Mouse (Mus musculus): ENCODE measurements around the gene Olfr643. TPM values are rescaled to one million over a fixed set of nuclear protein-coding genes. Genes with fewer than 3 reads are reported as not detected.
A peak's percentile ranks its signal among the peaks of the same experiment; 100 is the strongest.

Gene Olfr643
- polyA plus RNA-seq, 1 experiment from 2014 or later: not detected

DNA sequence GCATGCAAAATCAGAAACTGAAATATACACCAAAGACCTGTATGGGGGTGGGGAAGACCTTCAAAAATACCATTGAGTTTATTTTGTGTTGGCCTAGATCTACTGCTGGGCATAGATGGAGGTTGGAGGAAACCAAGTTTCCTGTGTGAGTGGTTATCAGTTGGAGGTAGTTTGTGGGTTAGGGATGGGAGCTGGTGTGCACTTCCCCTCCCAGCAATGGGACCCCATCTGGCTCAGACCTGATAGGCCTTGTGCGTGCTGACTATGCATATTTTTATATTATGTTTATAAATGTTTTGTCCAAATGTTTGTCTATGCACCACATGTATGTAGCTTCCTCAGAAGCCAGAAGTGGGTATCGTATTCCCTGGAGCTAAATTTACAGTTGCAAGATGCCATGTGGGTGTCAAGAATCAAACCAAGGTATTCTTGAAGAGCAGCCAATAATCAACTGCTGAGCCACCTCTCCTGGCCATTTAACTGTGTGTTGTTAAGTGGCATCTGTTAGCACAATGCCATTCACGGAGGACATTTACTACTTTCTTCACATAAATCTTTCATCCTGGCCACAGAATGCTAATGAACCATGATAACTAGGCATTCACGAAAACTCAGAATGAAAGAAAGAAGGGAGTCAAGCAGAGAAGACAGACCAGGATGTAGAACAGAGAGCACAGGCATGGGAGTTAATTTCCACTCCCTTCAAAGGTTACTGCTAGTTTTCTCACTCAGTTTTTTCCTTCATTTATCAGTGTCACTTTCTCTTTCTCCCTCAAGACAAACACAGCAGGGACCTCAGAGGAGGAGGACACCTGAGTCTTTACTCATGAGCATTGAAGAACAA lies 33.1 kb downstream of the Olfr643 start:
- Histone ChIP-seq H3K27ac (no peak overlapping the region), H3K4me3 (replicated peaks) (no peak overlapping the region), H3K9ac (no peak overlapping the region), H3K27me3 (no peaks in the 10 kb centered on the region), H3K4me2 (no peak overlapping the region), H3K4me1 (replicated peaks) (no peaks in the 10 kb centered on the region), H3K9me3 (replicated peaks) (no peaks in the 10 kb centered on the region), H3K36me3 (no peaks in the 10 kb centered on the region)
- DNase-seq: no peak
- 18% methylated on average over 4 of the region's 4 CpGs for WGBS (ENCODE audit: insufficient replicate concordance)
- peak; percentile 74 for ATAC-seq (ENCODE audit: low read depth)

DNA sequence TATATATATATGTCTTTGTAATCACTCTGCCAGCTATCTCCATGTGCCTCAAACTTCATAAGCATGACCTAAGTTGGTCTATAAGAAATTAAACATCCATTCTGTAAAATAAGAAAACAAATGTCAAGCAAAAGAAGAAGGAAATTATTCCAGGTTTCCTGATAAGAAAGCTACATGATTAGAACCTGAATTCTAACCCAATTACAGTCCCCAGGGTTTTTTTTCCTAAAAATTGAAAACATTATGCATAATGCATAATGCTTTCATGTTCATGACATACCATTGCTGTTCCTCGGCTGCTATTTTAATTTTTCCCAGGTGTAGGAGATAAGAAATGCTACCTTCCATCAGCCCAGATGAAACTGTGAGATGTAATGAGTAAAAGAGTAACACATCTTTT lies 51.8 kb downstream of the Olfr643 start, which contains the start of gene Olfr645:
Olfr645 (minus strand) TSS at position 101 of the 400 bp plus-strand sequence.
- ATAC-seq (ENCODE audit: low read depth) (no peak), DNase-seq (no peak)
- Histone ChIP-seq H3K36me3 (no peaks in the 10 kb centered on the region), H3K9ac (no peak within 1 kb of the TSS), H3K9me3 (replicated peaks) (no peaks in the 10 kb centered on the region), H3K27ac (no peak within 1 kb of the TSS), H3K4me1 (replicated peaks) (no peaks in the 10 kb centered on the region), H3K4me3 (replicated peaks) (no peak within 1 kb of the TSS), H3K4me2 (no peak within 1 kb of the TSS), H3K27me3 (no peaks in the 10 kb centered on the region)
- WGBS (ENCODE audit: insufficient replicate concordance): 48% methylated on average over 1 of the region's 1 CpGs

DNA sequence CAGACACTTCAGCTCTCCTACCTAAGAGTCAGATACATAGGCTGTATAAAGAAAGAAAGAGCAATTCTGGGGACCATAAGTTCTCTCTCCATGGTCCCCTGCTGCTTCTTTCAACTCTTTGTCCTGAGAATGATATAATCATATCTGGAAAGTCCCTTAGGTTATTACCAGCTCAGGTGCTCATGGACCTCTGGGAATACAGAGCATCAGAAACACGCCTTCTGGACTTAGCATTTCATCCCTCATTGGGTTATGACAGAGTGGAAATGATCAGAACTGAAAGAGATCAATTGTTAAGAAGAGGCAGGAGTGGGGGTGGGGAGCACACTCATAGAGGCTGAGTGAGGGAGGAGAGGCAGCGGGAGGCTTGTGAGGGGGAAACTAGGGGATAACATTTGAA lies 65.4 kb downstream of the Olfr643 start, which contains the start of gene Olfr644:
Olfr644 (minus strand) TSS at position 101 of the 400 bp plus-strand sequence.
- Histone ChIP-seq H3K9ac (no peak within 1 kb of the TSS), H3K4me1 (replicated peaks) (no peaks in the 10 kb centered on the region), H3K36me3 (no peaks in the 10 kb centered on the region), H3K27me3 (no peaks in the 10 kb centered on the region), H3K4me3 (replicated peaks) (no peak within 1 kb of the TSS), H3K9me3 (replicated peaks) (no peaks in the 10 kb centered on the region), H3K27ac (no peak within 1 kb of the TSS), H3K4me2 (no peak within 1 kb of the TSS)
- ATAC-seq (ENCODE audit: low read depth): no peak
- no peak for DNase-seq
- WGBS (ENCODE audit: insufficient replicate concordance): 57% methylated on average over 2 of the region's 2 CpGs

DNA sequence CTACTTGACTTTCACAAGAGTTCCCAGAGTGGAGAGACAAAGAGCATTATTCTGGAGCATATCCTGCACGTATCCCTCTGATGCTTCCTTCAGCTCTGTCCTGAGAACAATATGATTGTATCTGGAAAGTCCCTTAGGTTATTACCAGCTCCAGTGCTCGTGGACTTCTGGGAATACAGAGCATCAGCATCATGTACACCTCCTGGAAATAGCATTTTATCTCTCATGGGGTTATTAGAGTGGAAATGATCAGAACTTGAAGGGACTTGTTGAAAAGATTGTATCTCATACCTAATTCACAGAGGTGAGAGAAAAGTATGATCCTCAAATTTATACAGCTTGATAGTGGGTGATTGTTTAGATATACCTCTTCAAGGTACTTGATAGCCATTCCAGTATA lies 75.9 kb downstream of the Olfr643 start, which contains the start of gene 4930516K23Rik:
4930516K23Rik (minus strand) TSS at position 101 of the 400 bp plus-strand sequence.
- ATAC-seq (ENCODE audit: low read depth): no peak
- DNase-seq: no peak
- Histone ChIP-seq H3K4me1 (replicated peaks) (no peaks in the 10 kb centered on the region), H3K27me3 (no peaks in the 10 kb centered on the region), H3K4me3 (replicated peaks) (no peak within 1 kb of the TSS), H3K4me2 (no peak within 1 kb of the TSS), H3K9me3 (replicated peaks) (no peaks in the 10 kb centered on the region), H3K27ac (no peak within 1 kb of the TSS), H3K9ac (no peak within 1 kb of the TSS), H3K36me3 (no peaks in the 10 kb centered on the region)
- WGBS (ENCODE audit: insufficient replicate concordance): 36% methylated on average over 2 of the region's 2 CpGs

DNA sequence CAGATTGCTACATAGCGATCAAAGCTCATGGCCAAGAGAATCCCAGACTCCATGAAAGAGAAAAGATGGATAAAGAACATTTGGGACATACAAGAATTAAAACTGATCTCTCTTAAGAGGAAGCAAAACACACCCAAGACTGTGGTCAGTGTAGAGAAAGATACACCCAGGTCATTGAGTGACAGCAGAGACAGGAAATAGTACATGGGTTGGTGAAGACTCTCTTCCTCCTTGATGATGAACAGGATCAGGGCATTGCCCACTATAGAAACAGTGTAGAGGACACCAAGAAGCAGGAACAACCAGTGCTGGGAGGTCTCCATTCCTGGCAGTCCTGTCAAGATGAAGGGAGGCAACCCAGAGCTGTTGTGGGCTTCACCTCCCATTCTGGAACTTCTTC lies 78.0 kb downstream of the Olfr643 start:
- Histone ChIP-seq H3K9me3 (replicated peaks) (no peaks in the 10 kb centered on the region), H3K4me3 (replicated peaks) (no peak overlapping the region), H3K4me2 (no peak overlapping the region), H3K4me1 (replicated peaks) (no peaks in the 10 kb centered on the region), H3K36me3 (no peaks in the 10 kb centered on the region), H3K27ac (no peak overlapping the region), H3K9ac (no peak overlapping the region), H3K27me3 (no peaks in the 10 kb centered on the region)
- no peak for ATAC-seq (ENCODE audit: low read depth)
- no peak for DNase-seq
- 62% methylated on average over 1 of the region's 1 CpGs for WGBS (ENCODE audit: insufficient replicate concordance)

DNA sequence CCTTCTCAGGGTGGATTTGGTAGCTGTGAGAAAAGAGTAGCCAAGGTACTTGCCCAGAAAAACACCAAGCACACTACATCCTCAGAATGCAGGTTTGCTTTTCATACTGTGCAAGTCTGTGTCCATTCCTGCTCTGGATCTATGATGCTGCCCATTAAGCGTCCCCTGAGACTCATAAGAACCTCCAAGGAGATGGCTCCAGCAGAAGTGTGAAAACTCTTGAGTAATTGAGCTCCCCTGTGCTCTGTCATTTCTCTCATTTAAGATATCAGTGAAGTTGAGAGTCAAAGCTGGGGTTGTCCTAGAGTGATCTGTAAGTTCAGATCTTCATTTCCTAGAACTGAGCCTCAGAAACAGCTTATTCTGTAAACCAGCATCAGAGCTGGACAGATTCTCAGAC lies 84.6 kb downstream of the Olfr643 start, which contains the start of gene Olfr642:
Olfr642 (minus strand) TSS at position 101 of the 400 bp plus-strand sequence.
- no peaks in the 10 kb centered on the region for H3K27me3 ChIP-seq
- no peak within 1 kb of the TSS for H3K27ac ChIP-seq
- no peak within 1 kb of the TSS for H3K9ac ChIP-seq
- H3K4me1 ChIP-seq (replicated peaks): no peaks in the 10 kb centered on the region
- 39% methylated on average over 1 of the region's 1 CpGs for WGBS (ENCODE audit: insufficient replicate concordance)
- DNase-seq (no peak), ATAC-seq (ENCODE audit: low read depth) (no peak)
- H3K36me3 ChIP-seq: no peaks in the 10 kb centered on the region
- H3K4me3 ChIP-seq (replicated peaks): no peak within 1 kb of the TSS
- H3K4me2 ChIP-seq: no peak within 1 kb of the TSS
- H3K9me3 ChIP-seq (replicated peaks): no peaks in the 10 kb centered on the region

DNA sequence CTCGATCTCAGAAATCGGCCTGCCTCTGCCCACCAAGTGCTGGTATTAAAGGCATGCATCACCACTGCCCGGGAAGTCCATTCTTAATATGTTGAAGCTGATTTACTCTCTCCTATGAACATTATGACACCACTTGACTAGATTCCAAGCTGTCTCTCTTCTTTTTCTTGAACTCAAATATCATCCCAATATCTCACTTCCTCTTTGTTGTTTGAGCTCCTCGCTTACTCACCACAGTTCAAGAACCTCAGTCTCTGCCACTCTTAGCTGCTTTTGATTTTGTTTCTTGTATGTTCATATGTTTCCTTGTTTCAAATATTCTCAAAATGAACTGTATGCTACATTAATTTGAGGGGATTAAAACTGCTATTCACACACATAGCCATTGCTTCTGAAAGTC lies 86.5 kb downstream of the Olfr643 start:
- no peak for ATAC-seq (ENCODE audit: low read depth)
- no peak for DNase-seq
- H3K9me3 ChIP-seq (replicated peaks): no peaks in the 10 kb centered on the region
- H3K27ac ChIP-seq: no peak overlapping the region
- H3K4me2 ChIP-seq: no peak overlapping the region
- no peak overlapping the region for H3K4me3 ChIP-seq (replicated peaks)
- H3K27me3 ChIP-seq: no peaks in the 10 kb centered on the region
- no peaks in the 10 kb centered on the region for H3K4me1 ChIP-seq (replicated peaks)
- H3K9ac ChIP-seq: no peak overlapping the region
- WGBS (ENCODE audit: insufficient replicate concordance): 57% methylated on average over 4 of the region's 4 CpGs
- no peaks in the 10 kb centered on the region for H3K36me3 ChIP-seq

DNA sequence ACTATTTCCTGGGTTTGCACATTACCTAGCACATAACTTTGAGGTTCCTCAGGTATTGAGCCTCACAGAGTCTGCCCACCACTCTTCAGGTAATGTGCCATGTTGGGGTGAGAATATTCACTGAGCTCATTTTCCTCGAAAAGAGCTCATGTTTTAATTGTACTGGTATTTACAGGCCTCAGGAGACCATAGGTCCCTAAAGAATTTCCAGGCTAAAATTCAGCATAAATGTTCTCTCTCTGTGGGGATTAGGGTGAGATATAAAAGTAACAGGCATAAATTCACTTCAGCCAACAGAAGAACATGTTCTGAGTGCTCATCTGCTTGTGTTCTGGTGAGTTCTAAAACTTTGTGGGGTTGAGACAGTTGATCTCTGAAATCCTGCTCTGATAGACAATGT lies 102.1 kb downstream of the Olfr643 start, which contains the start of gene Olfr641:
Olfr641 (plus strand) TSS at position 301 of the 400 bp plus-strand sequence.
- WGBS (ENCODE audit: insufficient replicate concordance): 36% methylated on average over 1 of the region's 1 CpGs
- no peak for ATAC-seq (ENCODE audit: low read depth)

DNA sequence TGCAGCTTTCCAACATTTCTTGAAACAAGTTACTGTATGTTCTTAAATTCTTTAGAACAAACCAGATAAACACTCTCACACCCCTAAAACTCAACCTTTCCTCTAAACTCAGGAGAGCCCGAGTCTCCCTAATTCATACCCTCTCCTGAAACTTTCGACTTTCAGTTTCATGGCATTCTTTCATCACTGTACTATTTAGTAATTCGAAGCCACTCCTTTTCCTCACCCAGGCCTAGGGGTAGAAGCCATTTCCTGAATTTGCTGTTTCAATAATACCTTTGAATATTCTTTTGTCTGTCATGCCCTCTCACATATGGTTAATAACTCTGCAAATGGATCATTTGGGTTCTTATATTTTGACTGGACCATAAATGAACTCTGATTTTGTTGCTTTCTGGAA lies 110.2 kb downstream of the Olfr643 start:
- Histone ChIP-seq H3K4me3 (replicated peaks) (no peak overlapping the region), H3K4me1 (replicated peaks) (no peaks in the 10 kb centered on the region), H3K36me3 (no peaks in the 10 kb centered on the region), H3K9me3 (replicated peaks) (no peaks in the 10 kb centered on the region), H3K4me2 (no peak overlapping the region), H3K27me3 (no peaks in the 10 kb centered on the region), H3K9ac (no peak overlapping the region), H3K27ac (no peak overlapping the region)
- ATAC-seq (ENCODE audit: low read depth) (no peak), DNase-seq (no peak)
- WGBS (ENCODE audit: insufficient replicate concordance): 59% methylated on average over 3 of the region's 3 CpGs

More for the DNA sequence above, 102.1 kb downstream of the Olfr643 start, which contains the start of gene Olfr641:
- no peaks in the 10 kb centered on the region for H3K27me3 ChIP-seq
- no peak within 1 kb of the TSS for H3K9ac ChIP-seq
- no peak within 1 kb of the TSS for H3K4me3 ChIP-seq (replicated peaks)
- H3K4me1 ChIP-seq (replicated peaks): no peaks in the 10 kb centered on the region
- H3K36me3 ChIP-seq: no peaks in the 10 kb centered on the region
- no peak within 1 kb of the TSS for H3K4me2 ChIP-seq
- no peaks in the 10 kb centered on the region for H3K9me3 ChIP-seq (replicated peaks)
- H3K27ac ChIP-seq: no peak within 1 kb of the TSS
- DNase-seq: no peak

DNA sequence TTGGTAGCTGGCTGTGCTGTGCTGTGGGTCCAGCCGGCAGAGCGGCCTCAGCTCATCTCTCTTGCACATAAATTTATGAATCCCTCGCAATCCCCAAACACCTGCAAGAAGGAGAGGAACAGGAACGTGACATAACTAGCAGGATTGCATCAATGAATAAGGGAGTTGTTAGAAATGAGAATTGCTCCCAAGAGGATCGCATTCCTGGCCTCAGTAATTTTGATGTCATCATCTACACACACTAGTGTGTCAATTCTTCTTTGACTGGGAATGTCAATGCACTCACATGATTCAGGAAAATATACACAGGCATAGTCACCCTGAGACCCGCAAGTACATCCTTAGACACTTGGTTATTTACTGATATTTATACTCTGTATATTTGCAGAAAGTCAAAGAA lies 111.7 kb downstream of the Olfr643 start, which contains the start of gene Olfr640:
Olfr640 (minus strand) TSS at position 101 of the 400 bp plus-strand sequence.
- H3K27ac ChIP-seq: no peak within 1 kb of the TSS
- no peaks in the 10 kb centered on the region for H3K9me3 ChIP-seq (replicated peaks)
- DNase-seq (no peak), ATAC-seq (ENCODE audit: low read depth) (no peak)
- H3K36me3 ChIP-seq: no peaks in the 10 kb centered on the region
- no peak within 1 kb of the TSS for H3K4me3 ChIP-seq (replicated peaks)
- H3K9ac ChIP-seq: no peak within 1 kb of the TSS
- WGBS (ENCODE audit: insufficient replicate concordance): 60% methylated on average over 6 of the region's 6 CpGs
- no peaks in the 10 kb centered on the region for H3K27me3 ChIP-seq
- no peak within 1 kb of the TSS for H3K4me2 ChIP-seq
- no peaks in the 10 kb centered on the region for H3K4me1 ChIP-seq (replicated peaks)

DNA sequence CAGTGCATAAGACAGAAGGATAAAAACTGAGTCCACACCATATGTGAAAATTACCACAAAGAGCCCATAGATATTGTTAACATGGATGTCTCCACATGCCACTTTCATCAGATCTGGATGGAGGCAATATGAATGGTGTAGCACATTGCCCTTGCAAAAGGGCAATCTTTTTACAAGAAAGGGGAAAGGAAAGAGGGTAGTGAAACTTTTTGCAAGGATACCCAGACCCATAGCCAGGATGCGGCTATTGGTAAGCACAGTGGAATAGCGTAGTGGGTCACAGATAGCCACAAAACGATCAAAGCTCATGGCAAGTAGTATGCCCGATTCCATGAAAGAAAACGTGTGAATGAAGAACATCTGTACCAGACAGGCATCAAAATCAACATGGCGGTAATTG lies 115.6 kb downstream of the Olfr643 start:
- ATAC-seq (ENCODE audit: low read depth) (no peak), DNase-seq (no peak)
- no peak overlapping the region for H3K4me2 ChIP-seq
- H3K36me3 ChIP-seq: no peaks in the 10 kb centered on the region
- H3K4me3 ChIP-seq (replicated peaks): no peak overlapping the region
- 74% methylated on average over 6 of the region's 6 CpGs for WGBS (ENCODE audit: insufficient replicate concordance)
- H3K9ac ChIP-seq: no peak overlapping the region
- no peaks in the 10 kb centered on the region for H3K4me1 ChIP-seq (replicated peaks)
- H3K27ac ChIP-seq: no peak overlapping the region
- H3K9me3 ChIP-seq (replicated peaks): no peaks in the 10 kb centered on the region
- H3K27me3 ChIP-seq: no peaks in the 10 kb centered on the region
